Mouse (Mus musculus) testis, adult 2 months (tissue): ENCODE results near the gene Olfr1037. TPM values are rescaled to one million over a fixed set of nuclear protein-coding genes. Genes with fewer than 3 reads are reported as not detected.
"Not testable (repeated sequence)": the region's sequence is repeated elsewhere in the genome, so short reads cannot be mapped to it uniquely, and the experiment has no call there.

Source experiments
- H3K27ac ChIP-seq: fragments of 200-500 bp; 2 replicates; pipeline ENCODE4 v1.5.1; 2012; ENCODE audit warnings: low read depth, low read length; ENCODE audit not compliant: control insufficient read depth, insufficient read depth
- H3K27me3 ChIP-seq: fragments of 200-500 bp; 2 replicates; pipeline ENCODE4 v1.6.1; 2012; ENCODE audit warnings: mild to moderate bottlenecking, low read length, moderate library complexity; ENCODE audit not compliant: control insufficient read depth, insufficient read depth
- H3K36me3 ChIP-seq: fragments of 200-500 bp; 2 replicates; pipeline ENCODE4 v1.6.1; 2012; ENCODE audit warnings: mild to moderate bottlenecking, low read length; ENCODE audit not compliant: control insufficient read depth, insufficient read depth
- H3K4me1 ChIP-seq: fragments of 200-500 bp; 2 replicates; pipeline ENCODE4 v1.6.1; 2012; ENCODE audit warnings: low read length; ENCODE audit not compliant: control insufficient read depth, insufficient read depth
- H3K4me3 ChIP-seq: fragments of 200-500 bp; 2 replicates; pipeline ENCODE4 v1.5.1; 2012; ENCODE audit warnings: low read depth, mild to moderate bottlenecking, low read length, moderate library complexity, mixed read lengths; ENCODE audit not compliant: control insufficient read depth
- CTCF ChIP-seq: fragments of 200-500 bp; IDR thresholded peaks from 2 replicates; pipeline ENCODE4 v1.5.1; 2012; ENCODE audit warnings: low read depth, mild to moderate bottlenecking, inconsistent platforms, low read length, moderate library complexity; ENCODE audit not compliant: control insufficient read depth, insufficient read depth, insufficient replicate concordance
- POLR2A ChIP-seq: fragments of 200-500 bp; IDR thresholded peaks from 2 replicates; pipeline ENCODE4 v1.6.1; 2012; ENCODE audit warnings: low read depth, mild to moderate bottlenecking, inconsistent platforms, low read length, moderate library complexity; ENCODE audit not compliant: control insufficient read depth
- polyA plus RNA-seq: library from polyadenylated mRNA; depleted of rRNA; stranded (reverse); fragments of >200 nt; gene quantifications from 2 replicates; pipeline ENCODE4 v1.2.3, GENCODE M21; 2012; rRNA removed

Olfr1037 gene
- polyA plus RNA-seq, result not detected in 2 replicates

GRCm38 (mm10) chr2:86087285-86087684 is at the start of gene Olfr1037:
TSS of gene Olfr1037 (minus strand) at chr2:86087385.
- H3K36me3 ChIP-seq, result no peaks in the 10 kb centered on the region
- no peak within 1 kb of the TSS for H3K27ac ChIP-seq
- no peak within 1 kb of the TSS for H3K4me3 ChIP-seq
- H3K4me1 ChIP-seq, result no peaks in the 10 kb centered on the region
- no peaks in the 10 kb centered on the region for H3K27me3 ChIP-seq
- no peak for TF ChIP-seq POLR2A
- no peak for TF ChIP-seq CTCF

GRCm38 (mm10) chr2:86135828-86136227 is 48.6 kb upstream of the Olfr1037 start, which contains the start of gene Olfr1039:
TSS of gene Olfr1039 (minus strand) at chr2:86135928.
- H3K36me3 ChIP-seq, result no peaks in the 10 kb centered on the region
- TF ChIP-seq CTCF (no peak), POLR2A (no peak)
- H3K27me3 ChIP-seq, result no peaks in the 10 kb centered on the region
- H3K4me3 ChIP-seq, result no peak within 1 kb of the TSS
- no peaks in the 10 kb centered on the region for H3K4me1 ChIP-seq
- no peak within 1 kb of the TSS for H3K27ac ChIP-seq

GRCm38 (mm10) chr2:86080478-86080877 is 6.7 kb downstream of the Olfr1037 start:
- not testable (repeated sequence) for H3K36me3 ChIP-seq, H3K27me3 ChIP-seq, H3K4me1 ChIP-seq, H3K27ac ChIP-seq, H3K4me3 ChIP-seq

GRCm38 (mm10) chr2:86073692-86074091 is 13.5 kb downstream of the Olfr1037 start, which contains the start of gene Olfr1036:
TSS of gene Olfr1036 (plus strand) at chr2:86073992.
- H3K4me1 ChIP-seq, H3K4me3 ChIP-seq, H3K27me3 ChIP-seq, H3K36me3 ChIP-seq, H3K27ac ChIP-seq: not testable (repeated sequence)

- no peaks in the 10 kb centered on the region for H3K4me1 ChIP-seq
- no peak overlapping the region for H3K27ac ChIP-seq
- H3K27me3 ChIP-seq, result no peaks in the 10 kb centered on the region
- TF ChIP-seq CTCF (no peak), POLR2A (no peak)
- H3K4me3 ChIP-seq, result no peak overlapping the region
- H3K36me3 ChIP-seq, result no peaks in the 10 kb centered on the region
These were observed 17.0 kb downstream of the Olfr1037 start for GRCm38 (mm10) chr2:86070189-86070588.

- H3K36me3 ChIP-seq, H3K27me3 ChIP-seq, H3K4me3 ChIP-seq, H3K27ac ChIP-seq, H3K4me1 ChIP-seq: not testable (repeated sequence)
These were observed 23.4 kb downstream of the Olfr1037 start for GRCm38 (mm10) chr2:86063766-86064165.

GRCm38 (mm10) chr2:86050777-86051176 is 36.4 kb downstream of the Olfr1037 start:
- not testable (repeated sequence) for H3K36me3 ChIP-seq, H3K27me3 ChIP-seq, H3K27ac ChIP-seq, H3K4me3 ChIP-seq, H3K4me1 ChIP-seq

GRCm38 (mm10) chr2:86045561-86045960 is 41.6 kb downstream of the Olfr1037 start, which contains the start of gene Olfr1034:
TSS of gene Olfr1034 (plus strand) at chr2:86045861.
- no peaks in the 10 kb centered on the region for H3K36me3 ChIP-seq
- no peak within 1 kb of the TSS for H3K4me3 ChIP-seq
- H3K4me1 ChIP-seq, result no peaks in the 10 kb centered on the region
- TF ChIP-seq CTCF (no peak), POLR2A (no peak)
- H3K27ac ChIP-seq, result no peak within 1 kb of the TSS
- no peaks in the 10 kb centered on the region for H3K27me3 ChIP-seq

Other genes with a start within 250 kb of the Olfr1037 start
- not detected in 2 replicates for gene Olfr1019, start 241.9 kb downstream of the Olfr1037 start, polyA plus RNA-seq
- not detected in 2 replicates for gene Olfr1020, start 240.4 kb downstream of the Olfr1037 start, polyA plus RNA-seq
- not detected in 2 replicates for gene Olfr1022, start 218.8 kb downstream of the Olfr1037 start, polyA plus RNA-seq
- not detected in 2 replicates for gene Olfr1023, start 201.7 kb downstream of the Olfr1037 start, polyA plus RNA-seq
- not detected in 2 replicates for gene Olfr1024, start 182.3 kb downstream of the Olfr1037 start, polyA plus RNA-seq
- not detected in 2 replicates for gene Olfr1025-ps1, start 172.2 kb downstream of the Olfr1037 start, polyA plus RNA-seq
- not detected in 2 replicates for gene Olfr1026, start 165.8 kb downstream of the Olfr1037 start, polyA plus RNA-seq
- gene Olfr1028, start 136.9 kb downstream of the Olfr1037 start, polyA plus RNA-seq, result not detected in 2 replicates
- gene Olfr1029, start 113.5 kb downstream of the Olfr1037 start, polyA plus RNA-seq, result 0.02 and 0.31 TPM in 2 replicates
- gene Olfr1030, start 108.1 kb downstream of the Olfr1037 start, polyA plus RNA-seq, result not detected in 2 replicates
- not detected in 2 replicates for gene Olfr1031, start 97.1 kb downstream of the Olfr1037 start, polyA plus RNA-seq
- not detected in 2 replicates for gene Olfr1032, start 81.8 kb downstream of the Olfr1037 start, polyA plus RNA-seq
- gene Olfr1033, start 66.8 kb downstream of the Olfr1037 start, polyA plus RNA-seq, result 0.35 and 1.1 TPM in 2 replicates
- not detected in 2 replicates for gene Olfr1034, start 41.5 kb downstream of the Olfr1037 start, polyA plus RNA-seq
- not detected in 2 replicates for gene Olfr1036, start 13.4 kb downstream of the Olfr1037 start, polyA plus RNA-seq
- gene Olfr1039, start 48.5 kb upstream of the Olfr1037 start, polyA plus RNA-seq, result not detected in 2 replicates
- gene Olfr1040, start 59.3 kb upstream of the Olfr1037 start, polyA plus RNA-seq, result not detected in 2 replicates
- gene Olfr1042, start 74.5 kb upstream of the Olfr1037 start, polyA plus RNA-seq, result not detected in 2 replicates
- gene Olfr1043, start 80.1 kb upstream of the Olfr1037 start, polyA plus RNA-seq, result not detected in 2 replicates
- not detected in 2 replicates for gene Olfr1044, start 90.4 kb upstream of the Olfr1037 start, polyA plus RNA-seq
- not detected in 2 replicates for gene Olfr52, start 98.3 kb upstream of the Olfr1037 start, polyA plus RNA-seq
- not detected in 2 replicates for gene Olfr1045, start 115.6 kb upstream of the Olfr1037 start, polyA plus RNA-seq
- not detected in 2 replicates for gene Olfr1046, start 131.9 kb upstream of the Olfr1037 start, polyA plus RNA-seq
- not detected in 2 replicates for gene Olfr1047, start 144.0 kb upstream of the Olfr1037 start, polyA plus RNA-seq
- gene Olfr1048, start 152.9 kb upstream of the Olfr1037 start, polyA plus RNA-seq, result not detected in 2 replicates
- gene Olfr1049, start 170.9 kb upstream of the Olfr1037 start, polyA plus RNA-seq, result not detected in 2 replicates
- gene Olfr1051, start 191.7 kb upstream of the Olfr1037 start, polyA plus RNA-seq, result not detected in 2 replicates
- gene Olfr1052, start 205.1 kb upstream of the Olfr1037 start, polyA plus RNA-seq, result not detected in 2 replicates
- gene Olfr1053, start 227.9 kb upstream of the Olfr1037 start, polyA plus RNA-seq, result not detected in 2 replicates
- gene Olfr1054, start 248.0 kb upstream of the Olfr1037 start, polyA plus RNA-seq, result not detected in 2 replicates